Mouse (Mus musculus): ENCODE data around the gene Ccdc33.

DNA sequence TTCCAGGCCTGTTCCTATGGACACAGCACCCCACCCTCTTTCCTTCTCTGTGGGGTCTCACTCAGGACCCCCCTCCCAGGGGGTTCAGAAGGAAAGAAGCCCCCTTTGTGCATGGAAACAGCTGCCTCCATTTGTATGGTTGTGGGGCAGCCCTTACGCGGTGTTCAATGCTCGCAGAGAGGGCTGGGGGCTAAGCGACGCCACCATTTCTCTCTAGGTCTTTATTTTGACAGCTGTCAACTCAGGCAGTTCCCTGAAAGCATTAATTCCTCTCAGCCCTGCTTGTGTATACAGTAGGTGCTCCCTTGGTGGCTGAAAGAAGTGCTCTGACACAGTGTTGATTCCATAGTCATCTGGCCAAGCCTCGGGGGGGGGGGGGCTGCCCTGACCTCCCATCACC lies 15.0 kb downstream of the Ccdc33 start:
- no peak for TF ChIP-seq CHD2 (IDR thresholded peaks at IDR 0.05; ENCODE audit: low read depth, low read length)
- TF ChIP-seq ZNF384 (IDR thresholded peaks at IDR 0.05; ENCODE audit: low read depth, low read length): no peak
- TF ChIP-seq HCFC1 (IDR thresholded peaks at IDR 0.05; ENCODE audit: borderline replicate concordance, insufficient read depth, low read length): no peak
